Mouse (Mus musculus) testis, adult 2 months (tissue): ENCODE data around the gene Pin1. TPM values are rescaled to one million over a fixed set of nuclear protein-coding genes. Genes with fewer than 3 reads are reported as not detected.
"Not testable (repeated sequence)": the region's sequence is repeated elsewhere in the genome, so short reads cannot be mapped to it uniquely, and the experiment has no call there.

Experiments used
- H3K27ac ChIP-seq: fragments of 200-500 bp; 2 replicates; pipeline ENCODE4 v1.5.1; 2012; ENCODE audit warnings: low read depth, low read length; ENCODE audit not compliant: control insufficient read depth, insufficient read depth
- H3K27me3 ChIP-seq: fragments of 200-500 bp; 2 replicates; pipeline ENCODE4 v1.6.1; 2012; ENCODE audit warnings: mild to moderate bottlenecking, low read length, moderate library complexity; ENCODE audit not compliant: control insufficient read depth, insufficient read depth
- H3K36me3 ChIP-seq: fragments of 200-500 bp; 2 replicates; pipeline ENCODE4 v1.6.1; 2012; ENCODE audit warnings: mild to moderate bottlenecking, low read length; ENCODE audit not compliant: control insufficient read depth, insufficient read depth
- H3K4me1 ChIP-seq: fragments of 200-500 bp; 2 replicates; pipeline ENCODE4 v1.6.1; 2012; ENCODE audit warnings: low read length; ENCODE audit not compliant: control insufficient read depth, insufficient read depth
- H3K4me3 ChIP-seq: fragments of 200-500 bp; 2 replicates; pipeline ENCODE4 v1.5.1; 2012; ENCODE audit warnings: low read depth, mild to moderate bottlenecking, low read length, moderate library complexity, mixed read lengths; ENCODE audit not compliant: control insufficient read depth
- CTCF ChIP-seq: fragments of 200-500 bp; IDR thresholded peaks from 2 replicates; pipeline ENCODE4 v1.5.1; 2012; ENCODE audit warnings: low read depth, mild to moderate bottlenecking, inconsistent platforms, low read length, moderate library complexity; ENCODE audit not compliant: control insufficient read depth, insufficient read depth, insufficient replicate concordance
- POLR2A ChIP-seq: fragments of 200-500 bp; IDR thresholded peaks from 2 replicates; pipeline ENCODE4 v1.6.1; 2012; ENCODE audit warnings: low read depth, mild to moderate bottlenecking, inconsistent platforms, low read length, moderate library complexity; ENCODE audit not compliant: control insufficient read depth
- polyA plus RNA-seq: library from polyadenylated mRNA; depleted of rRNA; stranded (reverse); fragments of >200 nt; gene quantifications from 2 replicates; pipeline ENCODE4 v1.2.3, GENCODE M21; 2012; rRNA removed

Gene Pin1
- polyA plus RNA-seq = 17.7 and 17.8 TPM in 2 replicates

DNA sequence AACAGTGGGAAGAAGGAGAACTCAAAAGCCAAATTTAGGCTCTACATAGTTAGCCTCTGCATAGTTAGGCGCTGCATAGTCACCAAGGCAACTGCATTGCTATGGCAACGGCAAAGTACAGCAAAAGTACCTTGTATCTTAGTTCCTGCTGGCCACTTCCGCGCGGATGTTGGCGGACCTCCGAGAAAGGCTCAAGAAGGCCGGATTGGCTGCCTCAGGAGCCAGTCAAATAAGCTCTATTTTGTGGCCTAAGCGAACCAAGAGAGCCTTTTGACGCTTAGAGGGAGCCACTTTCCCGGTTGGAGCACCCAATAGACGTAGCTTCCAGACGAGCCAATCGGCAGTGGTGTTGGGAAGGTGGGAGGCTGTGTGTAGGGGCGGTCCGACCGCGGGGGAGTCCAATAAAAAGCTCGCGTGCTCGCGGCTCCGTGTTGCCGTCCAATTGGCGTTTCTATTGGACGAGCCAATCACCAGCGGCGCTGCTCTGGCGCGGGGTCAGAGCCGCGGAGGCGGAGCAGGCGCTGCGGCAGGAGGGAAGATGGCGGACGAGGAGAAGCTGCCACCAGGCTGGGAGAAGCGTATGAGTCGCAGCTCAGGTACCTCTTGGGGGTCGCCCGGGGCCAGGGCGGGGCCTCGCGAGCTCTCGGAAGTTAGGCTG, at the start of gene Pin1:
Pin1 (plus strand) TSS at position 494 of the 658 bp plus-strand sequence.
- Histone ChIP-seq H3K36me3 (no peaks in the 10 kb centered on the region; the same call in 1 of the 2 replicates), H3K27ac (peak within 1 kb of the TSS; percentile 92), H3K27me3 (no peaks in the 10 kb centered on the region), H3K4me3 (peak within 1 kb of the TSS; percentile 96), H3K4me1 (no peaks in the 10 kb centered on the region; the same call in none of the 2 replicates)
- TF ChIP-seq POLR2A = peak; percentile 80
- no peak for TF ChIP-seq CTCF

DNA sequence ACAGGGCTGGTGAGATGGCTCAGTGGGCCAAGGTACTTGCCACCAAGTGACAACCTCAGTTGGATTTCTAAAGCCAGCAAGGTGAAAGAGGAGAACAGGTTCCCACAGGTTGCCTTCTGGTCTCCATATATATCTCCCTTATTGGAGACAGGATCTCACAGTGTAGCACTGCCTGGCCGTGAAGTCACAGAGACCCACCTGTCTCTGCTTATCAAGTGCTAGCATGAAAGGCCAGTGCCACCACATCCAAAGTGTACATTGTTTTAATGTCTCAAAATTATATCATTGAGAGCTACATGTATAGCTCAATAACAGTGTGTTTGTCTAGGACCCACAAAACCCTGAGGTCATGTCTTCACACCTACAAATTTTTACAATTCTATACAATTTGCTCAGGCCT, 45.6 kb upstream of the Pin1 start:
- Histone ChIP-seq H3K27me3 (no peaks in the 10 kb centered on the region), H3K4me1 (no peaks in the 10 kb centered on the region), H3K4me3 (no peak overlapping the region), H3K27ac (no peak overlapping the region), H3K36me3 (no peaks in the 10 kb centered on the region)
- TF ChIP-seq CTCF (no peak), POLR2A (no peak)

DNA sequence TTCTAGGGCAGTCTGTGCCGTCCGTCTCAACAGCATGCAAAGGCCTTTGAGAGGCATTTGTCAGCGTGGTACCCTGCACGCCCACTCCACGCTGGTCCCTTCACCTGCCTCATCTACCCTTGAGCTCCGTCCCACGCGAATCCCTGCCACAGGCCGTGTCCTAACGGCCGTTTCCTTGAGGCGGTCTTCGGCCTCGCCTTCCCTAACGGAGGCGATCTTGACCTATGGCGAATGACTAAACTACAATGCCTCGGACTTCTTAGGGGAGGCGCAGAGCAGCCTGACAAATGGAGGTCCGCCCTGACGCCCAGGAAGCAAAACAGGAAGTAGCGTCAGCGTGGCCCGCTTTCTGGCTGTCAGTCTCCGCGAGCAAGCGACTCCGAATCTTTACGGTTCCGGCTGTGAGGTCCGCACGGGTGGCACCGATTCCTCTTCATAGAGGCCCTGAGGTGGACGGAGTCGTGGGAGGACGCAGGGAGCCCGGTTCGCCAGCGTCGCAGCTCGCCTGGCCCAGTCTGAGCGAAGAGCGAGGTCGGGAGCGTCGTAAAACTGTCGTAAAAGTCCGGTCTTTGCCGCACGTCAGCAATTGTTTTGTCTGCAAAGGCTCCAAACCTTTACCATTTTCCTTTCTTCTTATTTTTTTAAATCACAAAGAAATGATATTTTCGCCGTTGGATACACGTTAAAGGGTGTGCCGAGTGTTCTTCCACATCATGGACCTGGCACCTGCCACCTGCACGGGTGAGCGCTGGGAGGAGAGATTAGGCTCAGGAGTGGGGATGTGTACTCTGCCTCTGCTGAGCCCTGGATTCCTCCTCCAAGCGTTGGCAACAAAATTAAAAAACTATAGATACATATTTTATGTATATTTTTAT, 44.6 kb upstream of the Pin1 start:
- Histone ChIP-seq H3K4me3 (peak overlapping the region; percentile 89), H3K36me3 (no peaks in the 10 kb centered on the region), H3K4me1 (no peaks in the 10 kb centered on the region), H3K27me3 (no peaks in the 10 kb centered on the region), H3K27ac (peak overlapping the region; percentile 97)
- TF ChIP-seq CTCF (peak; percentile 10; the same call in 1 of the 2 replicates), POLR2A (peak; percentile 67; the same call in 1 of the 2 replicates)

DNA sequence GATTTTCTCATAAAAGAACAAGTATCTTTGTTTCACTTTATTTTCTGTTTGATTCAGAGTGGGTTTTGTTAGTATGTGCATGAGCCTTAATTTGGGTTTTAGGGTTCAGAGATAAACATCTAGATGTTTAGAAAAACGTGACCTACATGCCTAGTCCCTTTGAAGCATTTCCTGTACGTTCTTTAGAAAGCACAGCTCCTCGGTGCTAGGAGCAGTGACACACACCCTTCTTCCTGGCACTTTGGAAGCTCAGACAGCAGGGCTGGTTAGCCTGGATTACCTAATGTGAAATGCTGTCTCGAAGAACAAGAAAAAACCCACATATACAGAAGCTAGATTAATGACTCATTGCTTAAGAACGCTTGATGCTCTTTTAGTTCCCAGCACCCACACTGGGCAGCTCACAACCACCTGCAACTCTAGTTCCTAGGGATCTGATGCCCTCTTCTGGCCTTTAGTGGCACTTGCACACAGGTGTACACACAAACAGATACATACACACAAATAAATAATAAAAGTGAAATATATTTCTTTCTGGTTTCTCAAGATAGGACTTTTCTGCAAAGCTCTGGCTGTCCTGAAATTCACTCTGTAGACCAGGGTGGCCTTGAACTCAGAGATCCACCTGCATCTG, 41.9 kb upstream of the Pin1 start:
- no peak for TF ChIP-seq CTCF
- TF ChIP-seq POLR2A = no peak
- Histone ChIP-seq H3K4me3 (no peak overlapping the region), H3K36me3 (no peaks in the 10 kb centered on the region), H3K27ac (no peak overlapping the region), H3K27me3 (no peaks in the 10 kb centered on the region), H3K4me1 (no peaks in the 10 kb centered on the region)

DNA sequence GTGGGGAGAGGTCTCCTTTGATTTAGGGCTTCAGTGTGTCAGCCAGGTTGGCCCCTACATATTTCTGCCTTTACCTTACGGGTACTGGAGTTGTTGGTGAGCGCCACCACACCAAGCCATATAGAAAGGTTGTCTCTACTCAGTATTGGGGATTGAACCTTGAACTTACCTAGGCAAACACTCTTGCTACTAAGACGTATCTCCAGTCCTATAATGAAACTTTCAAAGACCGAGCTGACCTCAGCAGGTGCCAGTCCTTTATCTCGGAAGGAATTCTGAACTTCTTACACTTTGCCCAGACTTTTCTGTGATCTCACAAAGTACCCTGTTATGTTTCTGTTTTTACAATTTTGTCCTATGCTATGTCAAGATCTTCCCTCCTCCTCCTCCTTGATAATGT, 39.9 kb upstream of the Pin1 start:
- Histone ChIP-seq H3K4me3 (no peak overlapping the region), H3K27me3 (no peaks in the 10 kb centered on the region), H3K36me3 (no peaks in the 10 kb centered on the region), H3K4me1 (no peaks in the 10 kb centered on the region), H3K27ac (no peak overlapping the region)
- TF ChIP-seq CTCF (no peak), POLR2A (no peak)

DNA sequence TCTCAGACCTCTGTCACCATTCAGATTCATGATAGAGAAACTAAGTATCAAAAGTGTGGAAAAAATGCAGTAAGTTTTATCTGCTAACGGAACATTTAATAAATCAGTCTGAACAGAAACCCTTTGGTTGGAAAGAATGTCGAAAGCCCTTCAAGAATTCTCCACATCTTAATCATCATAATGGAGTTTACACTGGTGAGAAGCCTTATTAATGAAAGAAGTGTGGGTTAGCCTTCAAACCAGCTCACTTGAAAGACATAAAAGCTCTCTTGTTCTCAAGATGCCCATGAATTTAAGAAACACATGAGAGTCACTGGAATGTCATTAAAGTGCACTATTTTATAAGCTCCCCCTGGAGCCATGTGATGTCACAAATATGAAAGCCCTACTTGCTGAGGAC, 35.2 kb upstream of the Pin1 start:
- TF ChIP-seq CTCF = no peak
- TF ChIP-seq POLR2A = no peak
- H3K27me3 ChIP-seq = no peaks in the 10 kb centered on the region
- H3K36me3 ChIP-seq = no peaks in the 10 kb centered on the region
- no peaks in the 10 kb centered on the region for H3K4me1 ChIP-seq
- H3K4me3 ChIP-seq = no peak overlapping the region
- H3K27ac ChIP-seq = no peak overlapping the region

DNA sequence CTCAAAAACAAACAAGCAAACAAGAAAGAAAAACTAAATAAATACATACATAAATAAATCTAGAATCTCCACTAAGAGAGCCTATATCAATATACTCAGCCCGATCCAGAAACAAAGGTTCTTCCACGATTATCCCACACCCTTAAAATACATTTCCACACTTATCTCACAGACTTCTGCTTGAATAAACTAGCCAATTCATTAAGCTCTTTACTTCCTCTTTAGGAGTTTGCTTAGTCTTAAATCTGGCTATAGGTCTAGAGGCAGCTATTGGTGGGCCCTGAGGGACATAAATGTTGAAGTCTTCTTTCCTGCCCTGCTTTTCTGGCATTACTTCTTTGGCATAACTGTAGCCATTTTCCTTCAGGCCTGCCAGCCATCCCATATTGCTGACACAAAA, 20.6 kb upstream of the Pin1 start:
- Histone ChIP-seq H3K4me3 (no peak overlapping the region), H3K27ac (no peak overlapping the region), H3K4me1 (no peaks in the 10 kb centered on the region), H3K27me3 (no peaks in the 10 kb centered on the region), H3K36me3 (no peaks in the 10 kb centered on the region; the same call in 1 of the 2 replicates)
- no peak for TF ChIP-seq POLR2A
- TF ChIP-seq CTCF = no peak

DNA sequence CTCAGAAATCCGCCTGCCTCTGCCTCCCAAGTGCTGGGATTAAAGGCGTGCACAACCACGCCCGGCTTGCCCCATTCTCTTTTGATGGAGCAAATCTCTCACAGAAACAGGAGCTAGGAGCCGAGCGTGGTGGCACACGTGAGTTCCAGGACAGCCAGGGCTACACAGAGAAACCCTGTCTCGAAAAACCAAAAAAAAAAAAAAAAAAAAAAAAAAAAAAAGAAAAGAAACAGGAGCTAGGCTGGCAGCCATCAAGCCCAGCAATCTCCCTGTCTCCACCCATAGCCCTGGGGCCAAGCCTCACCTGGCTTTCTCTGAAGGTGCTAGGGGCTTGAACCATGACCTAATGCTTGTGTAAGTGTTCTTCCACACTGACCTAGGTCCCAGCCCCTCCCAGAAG, 16.2 kb upstream of the Pin1 start:
- not testable (repeated sequence) for H3K27me3 ChIP-seq, H3K27ac ChIP-seq, H3K4me1 ChIP-seq, H3K36me3 ChIP-seq, H3K4me3 ChIP-seq
